Mouse (Mus musculus) embryonic facial prominence, embryonic 10.5 days (tissue): Measurements from ENCODE around the gene Exoc6b. TPM values are rescaled to one million over a fixed set of nuclear protein-coding genes. Genes with fewer than 3 reads are reported as not detected.

Experiments
- DNase-seq: peaks from one replicate; pipeline ENCODE4 v3.0.0-alpha.2; 2017; ENCODE audit warnings: low spot score
- H3K27ac ChIP-seq: fragments of 300-500 bp; sonication (generic); replicated peaks from 2 replicates; pipeline ENCODE4 v1.5.1; 2016; ENCODE audit warnings: mild to moderate bottlenecking
- H3K27me3 ChIP-seq: fragments of 300-500 bp; sonication (generic); replicated peaks from 2 replicates; pipeline ENCODE4 v1.6.1; 2016; ENCODE audit warnings: low read depth, mild to moderate bottlenecking; ENCODE audit not compliant: poor library complexity, severe bottlenecking
- H3K36me3 ChIP-seq: fragments of 300-500 bp; sonication (generic); replicated peaks from 2 replicates; pipeline ENCODE4 v1.6.1; 2016; ENCODE audit warnings: mild to moderate bottlenecking, moderate library complexity
- H3K4me1 ChIP-seq: fragments of 300-500 bp; sonication (generic); 2 replicates; pipeline ENCODE4 v1.6.1; 2016
- H3K4me3 ChIP-seq: fragments of 300-500 bp; sonication (generic); 2 replicates; pipeline ENCODE4 v1.5.1; 2016; ENCODE audit warnings: mild to moderate bottlenecking, moderate library complexity
- H3K9me3 ChIP-seq: fragments of 300-500 bp; sonication (generic); 2 replicates; pipeline ENCODE4 v1.6.1; 2016; ENCODE audit warnings: mild to moderate bottlenecking
- WGBS: fragments of 180-500 bp; shearing (Covaris S2); methylation state at CpG from one replicate; pipeline ENCODE4 v1.1.7; 2016; 5-methylcytosine and 5-hydroxymethylcytosine counted together
- polyA plus RNA-seq: library from polyadenylated mRNA; unstranded; fragments of >200 nt; fragmentation: Nextera tagmentation; extraction: Ambion mirVana; gene quantifications from 2 replicates; pipeline ENCODE4 v1.2.1, GENCODE M21; 2016

Gene Exoc6b
- polyA plus RNA-seq, 1 experiment from 2014 or later: 27.4 TPM

DNA sequence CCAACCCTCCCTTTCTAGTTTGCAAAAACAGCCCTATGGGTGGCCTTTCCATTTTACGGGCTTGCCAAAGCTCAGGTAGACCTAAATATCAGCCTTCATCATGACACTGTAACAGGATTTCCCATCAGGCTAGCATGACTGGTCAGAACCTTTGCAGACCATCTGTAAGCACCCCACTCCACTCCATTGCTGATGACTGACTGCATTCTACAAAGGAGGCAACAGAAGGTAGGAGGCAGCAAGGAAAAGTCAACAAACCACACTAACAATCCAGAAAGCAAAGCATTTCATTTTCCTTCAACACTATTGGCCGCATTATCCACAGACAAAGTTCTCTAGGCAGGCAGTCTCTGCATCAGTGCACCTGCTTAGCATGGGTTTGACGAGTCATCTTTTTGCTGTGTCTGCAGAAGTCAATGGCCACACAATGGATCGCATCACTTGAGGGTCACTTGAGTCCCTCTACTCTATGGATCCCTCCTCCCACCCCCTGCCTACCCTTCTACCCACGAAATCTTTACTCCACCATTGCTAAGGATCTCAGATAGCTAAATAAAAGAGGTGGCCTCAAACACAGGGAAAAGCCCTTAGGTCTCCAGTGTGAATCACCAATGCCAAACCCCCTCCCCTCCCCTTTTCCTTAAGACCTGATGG lies 323.0 kb downstream of the Exoc6b start:
- no peak for DNase-seq
- no peaks in the 10 kb centered on the region for H3K9me3 ChIP-seq
- H3K27ac ChIP-seq: 0 out of 2 replicates have a peak overlapping the region, but pooled peaks have one; percentile 14
- 73% methylated on average over 5 of the region's 5 CpGs for WGBS
- no peak overlapping the region for H3K4me3 ChIP-seq
- no peaks in the 10 kb centered on the region for H3K27me3 ChIP-seq
- 0 out of 2 replicates have a peak, but pooled peaks cover 12% of the 10 kb centered on the region for H3K4me1 ChIP-seq
- H3K36me3 ChIP-seq: no peaks in the 10 kb centered on the region

DNA sequence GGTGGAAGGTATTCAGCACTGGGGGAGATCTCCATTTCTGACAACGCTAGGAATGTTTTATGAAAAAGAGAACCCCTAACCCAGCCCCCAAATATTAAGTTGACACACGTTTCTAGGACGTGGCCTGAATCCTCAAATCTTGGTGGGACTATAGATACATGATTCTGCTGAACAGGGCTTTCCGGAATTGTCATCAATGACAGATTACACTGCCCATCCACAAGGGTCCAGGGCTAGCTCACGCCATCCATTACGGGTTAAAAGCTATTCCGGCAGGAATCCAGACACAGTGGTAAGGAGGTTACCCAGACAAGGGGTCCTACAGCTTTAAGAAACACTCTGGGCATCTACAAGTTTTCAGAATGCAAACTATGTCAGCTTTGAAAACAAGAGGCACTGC lies 323.7 kb downstream of the Exoc6b start:
- Histone ChIP-seq H3K4me3 (no peak overlapping the region), H3K9me3 (no peaks in the 10 kb centered on the region), H3K36me3 (no peaks in the 10 kb centered on the region), H3K27ac (no peak overlapping the region), H3K27me3 (no peaks in the 10 kb centered on the region), H3K4me1 (0 out of 2 replicates have a peak, but pooled peaks cover 12% of the 10 kb centered on the region)
- no peak for DNase-seq
- WGBS: 92% methylated on average over 7 of the region's 7 CpGs

DNA sequence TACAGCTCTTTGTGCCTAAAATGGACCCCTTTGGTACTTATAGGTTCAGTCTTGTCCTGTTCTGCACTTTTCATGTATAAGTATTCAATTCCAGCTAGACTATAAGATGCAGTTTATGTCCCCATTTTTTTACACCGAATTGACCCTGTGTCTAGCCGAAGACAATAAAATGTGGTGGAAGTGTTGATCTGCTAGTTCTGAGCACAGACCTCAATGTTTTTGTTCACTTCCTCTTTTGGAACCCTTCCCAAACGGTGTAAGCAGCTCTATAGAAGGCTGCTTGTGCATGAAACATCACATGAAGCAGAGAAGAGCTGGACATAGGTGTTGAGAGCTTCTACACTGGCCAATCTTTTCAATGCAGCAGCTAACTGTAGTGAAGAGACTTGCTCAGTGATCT lies 327.1 kb downstream of the Exoc6b start:
- Histone ChIP-seq H3K36me3 (no peaks in the 10 kb centered on the region), H3K4me1 (0 out of 2 replicates have a peak, but pooled peaks cover 12% of the 10 kb centered on the region), H3K9me3 (no peaks in the 10 kb centered on the region), H3K27ac (no peak overlapping the region), H3K4me3 (no peak overlapping the region), H3K27me3 (no peaks in the 10 kb centered on the region)
- no peak for DNase-seq
- 85% methylated on average over 3 of the region's 3 CpGs for WGBS

DNA sequence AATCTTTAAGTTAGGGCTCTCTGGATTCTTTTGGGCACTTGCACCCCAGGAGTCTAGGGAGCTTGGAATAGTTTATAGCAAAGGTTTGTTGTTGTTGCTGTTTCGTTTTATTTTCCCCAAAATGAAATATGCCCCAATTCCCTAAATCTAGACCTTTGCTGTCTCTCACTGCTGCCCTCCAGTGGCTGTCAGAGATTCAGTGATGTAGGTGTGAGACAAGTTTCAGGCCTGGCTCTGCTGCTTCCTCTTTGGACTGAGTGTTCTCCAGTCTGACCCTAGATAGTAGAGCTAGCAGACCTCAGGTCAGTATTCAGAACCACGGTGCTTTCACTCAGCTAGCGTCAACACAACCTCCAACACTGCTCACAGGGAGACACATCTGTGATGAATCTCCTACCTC lies 332.4 kb downstream of the Exoc6b start:
- WGBS: 61% methylated on average over 3 of the region's 3 CpGs
- H3K27me3 ChIP-seq: no peaks in the 10 kb centered on the region
- peak; percentile 46 for DNase-seq
- no peak overlapping the region for H3K4me3 ChIP-seq
- peaks cover 7% of the 10 kb centered on the region for H3K4me1 ChIP-seq
- no peaks in the 10 kb centered on the region for H3K9me3 ChIP-seq
- H3K27ac ChIP-seq: no peak overlapping the region
- no peaks in the 10 kb centered on the region for H3K36me3 ChIP-seq

- no peaks in the 10 kb centered on the region for H3K4me1 ChIP-seq
- no peaks in the 10 kb centered on the region for H3K36me3 ChIP-seq
- no peak overlapping the region for H3K27ac ChIP-seq
- DNase-seq: no peak
- no peaks in the 10 kb centered on the region for H3K27me3 ChIP-seq
- no peak overlapping the region for H3K4me3 ChIP-seq
- peaks cover 2% of the 10 kb centered on the region; the same call in 1 of the 2 replicates for H3K9me3 ChIP-seq
Measured at GRCm38 (mm10) chr6:84726876-84727275, 342.4 kb downstream of the Exoc6b start.

DNA sequence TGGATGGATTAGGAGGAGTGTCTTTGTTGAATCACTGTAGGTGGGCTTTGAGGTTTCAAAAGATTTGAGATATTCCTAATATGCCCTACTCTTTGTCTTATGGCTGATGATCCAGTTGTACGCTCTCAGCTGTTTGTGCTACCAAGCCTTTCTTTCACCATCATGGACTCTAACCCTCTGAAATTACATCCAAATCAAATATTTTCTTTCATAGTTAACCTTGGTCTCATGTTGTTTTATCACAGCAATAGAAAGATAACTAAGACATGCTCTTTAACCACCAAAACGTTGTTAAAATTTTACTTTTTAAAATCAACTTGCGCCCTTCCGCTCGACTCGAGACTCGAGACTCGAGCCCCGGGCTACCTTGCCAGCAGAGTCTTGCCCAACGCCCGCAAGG lies 356.1 kb downstream of the Exoc6b start:
- H3K27ac ChIP-seq: no peak overlapping the region
- H3K27me3 ChIP-seq: no peaks in the 10 kb centered on the region
- no peaks in the 10 kb centered on the region for H3K36me3 ChIP-seq
- DNase-seq: no peak
- H3K4me3 ChIP-seq: no peak overlapping the region
- peaks cover 10% of the 10 kb centered on the region for H3K4me1 ChIP-seq
- H3K9me3 ChIP-seq: no peaks in the 10 kb centered on the region
- 93% methylated on average over 11 of the region's 11 CpGs for WGBS

DNA sequence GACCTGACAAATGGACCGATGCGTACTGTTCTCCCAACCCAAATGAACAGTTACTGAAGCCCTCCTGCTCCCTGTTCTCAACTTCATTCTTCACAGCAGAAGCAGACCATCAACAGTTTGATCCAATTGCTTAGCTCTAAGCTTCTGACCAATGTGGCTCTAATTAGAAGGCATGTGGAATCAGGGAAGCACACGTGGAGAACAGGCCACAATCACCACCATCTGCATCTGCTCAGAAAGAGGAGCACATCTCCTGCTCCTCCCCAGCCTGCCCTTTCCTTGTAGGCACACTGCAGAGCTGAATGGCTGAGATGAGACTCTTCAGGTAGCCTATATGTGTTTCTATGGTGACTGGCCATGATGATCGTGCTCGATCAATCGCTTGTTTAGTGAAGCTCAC lies 358.5 kb downstream of the Exoc6b start:
- Histone ChIP-seq H3K4me1 (peaks cover 10% of the 10 kb centered on the region), H3K27ac (peak overlapping the region; percentile 24; the same call in 1 of the 2 replicates), H3K4me3 (no peak overlapping the region), H3K27me3 (no peaks in the 10 kb centered on the region), H3K36me3 (no peaks in the 10 kb centered on the region), H3K9me3 (no peaks in the 10 kb centered on the region)
- peak; percentile 39 for DNase-seq
- 78% methylated on average over 6 of the region's 6 CpGs for WGBS

GRCm38 (mm10) chr6:84708631-84709030 lies 360.7 kb downstream of the Exoc6b start:
- 86% methylated on average over 4 of the region's 4 CpGs for WGBS
- no peak overlapping the region for H3K4me3 ChIP-seq
- no peaks in the 10 kb centered on the region for H3K9me3 ChIP-seq
- H3K4me1 ChIP-seq: peaks cover 10% of the 10 kb centered on the region
- no peaks in the 10 kb centered on the region for H3K36me3 ChIP-seq
- H3K27me3 ChIP-seq: no peaks in the 10 kb centered on the region
- DNase-seq: no peak
- H3K27ac ChIP-seq: no peak overlapping the region

GRCm38 (mm10) chr6:84699579-84699978 lies 369.7 kb downstream of the Exoc6b start:
- Histone ChIP-seq H3K4me3 (no peak overlapping the region), H3K36me3 (no peaks in the 10 kb centered on the region), H3K4me1 (peaks cover 38% of the 10 kb centered on the region), H3K27ac (no peak overlapping the region), H3K9me3 (no peaks in the 10 kb centered on the region), H3K27me3 (no peaks in the 10 kb centered on the region)
- no peak for DNase-seq
- WGBS: 90% methylated on average over 5 of the region's 5 CpGs

DNA sequence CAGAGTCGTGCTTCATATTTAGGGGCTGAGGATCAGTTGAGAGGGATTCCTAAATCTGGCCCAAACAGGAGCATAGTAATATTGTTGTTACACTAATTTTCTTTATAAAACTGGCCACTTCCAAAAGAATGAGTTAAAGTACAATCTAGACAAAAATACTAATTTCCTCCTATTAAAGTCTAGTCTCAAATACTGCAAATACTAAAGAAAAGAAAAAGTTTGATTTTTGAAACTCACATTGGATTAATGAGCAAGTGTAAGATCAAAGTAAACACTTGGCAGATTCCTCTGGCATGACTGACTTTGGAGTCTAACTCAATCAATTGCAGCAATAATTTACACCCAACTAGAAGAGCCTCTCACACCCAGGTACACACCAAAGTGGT lies 371.0 kb downstream of the Exoc6b start:
- no peak for DNase-seq
- Histone ChIP-seq H3K36me3 (no peaks in the 10 kb centered on the region), H3K4me3 (no peak overlapping the region), H3K4me1 (peaks cover 44% of the 10 kb centered on the region), H3K9me3 (no peaks in the 10 kb centered on the region), H3K27me3 (no peaks in the 10 kb centered on the region), H3K27ac (no peak overlapping the region)
- WGBS: 49% methylated on average over 1 of the region's 1 CpGs

DNA sequence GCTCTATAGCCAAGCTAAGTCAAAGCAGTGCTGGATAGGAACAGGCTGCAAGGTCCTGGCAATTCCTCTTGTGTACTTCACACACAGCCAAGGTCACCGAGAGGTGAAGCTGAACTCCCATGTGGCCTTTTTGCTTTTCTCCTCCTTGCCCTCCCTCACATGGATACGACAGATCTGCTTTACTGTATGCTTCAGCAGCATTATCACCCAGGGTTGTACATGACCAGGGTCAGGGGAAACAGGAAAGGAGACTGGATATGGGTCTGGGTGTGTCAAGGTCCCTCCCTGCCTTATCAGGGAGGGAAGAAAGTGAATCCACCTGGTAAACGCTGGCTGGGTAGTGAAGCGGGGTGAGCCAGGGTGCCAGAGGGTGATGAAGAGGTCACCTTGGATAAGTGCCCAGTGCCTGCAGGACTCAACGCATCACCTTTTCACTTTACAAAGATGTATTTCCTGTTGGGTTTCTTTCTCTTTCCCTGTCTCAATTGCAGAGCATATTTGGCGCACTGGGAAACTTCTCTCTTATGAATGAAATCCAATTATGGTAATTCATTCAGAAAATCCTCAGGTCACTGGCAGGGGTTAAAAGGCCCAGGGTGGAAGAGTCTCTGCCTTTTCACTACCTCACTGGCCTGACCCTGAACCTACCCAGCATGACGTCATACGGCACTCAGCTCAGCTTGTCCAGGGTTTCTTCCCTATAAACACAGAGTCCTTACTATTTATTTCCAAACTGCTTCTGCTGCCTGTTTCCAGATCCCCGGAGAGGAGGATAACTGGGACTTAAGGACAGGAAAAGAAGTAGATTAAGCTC lies 371.6 kb downstream of the Exoc6b start:
- H3K36me3 ChIP-seq: no peaks in the 10 kb centered on the region
- peaks cover 46% of the 10 kb centered on the region for H3K4me1 ChIP-seq
- H3K9me3 ChIP-seq: no peaks in the 10 kb centered on the region
- no peak overlapping the region for H3K4me3 ChIP-seq
- H3K27me3 ChIP-seq: no peaks in the 10 kb centered on the region
- peak overlapping the region; percentile 55; the same call in 1 of the 2 replicates for H3K27ac ChIP-seq
- DNase-seq: peak; percentile 29
- WGBS: 45% methylated on average over 9 of the region's 9 CpGs

DNA sequence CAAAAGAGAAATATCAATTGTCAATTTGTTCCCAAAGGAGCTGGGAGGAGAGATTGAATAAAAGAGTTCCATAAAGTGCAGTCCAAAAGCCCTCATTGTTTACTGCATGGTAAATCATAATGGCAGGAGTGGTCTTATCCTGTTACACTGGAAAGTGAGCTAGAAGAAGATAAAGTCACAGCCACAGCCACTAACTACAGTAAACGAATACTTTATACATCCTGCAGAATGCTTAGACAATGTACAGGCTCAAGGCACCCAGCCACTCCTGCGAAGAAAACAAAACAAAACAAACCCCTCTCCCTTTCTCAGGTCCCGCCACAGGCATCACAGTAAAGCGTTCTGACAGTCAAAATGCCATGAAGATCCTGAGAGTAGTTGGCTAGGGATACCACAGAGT lies 375.5 kb downstream of the Exoc6b start:
- Histone ChIP-seq H3K27me3 (no peaks in the 10 kb centered on the region), H3K27ac (no peak overlapping the region), H3K4me3 (no peak overlapping the region), H3K9me3 (no peaks in the 10 kb centered on the region), H3K4me1 (peaks cover 55% of the 10 kb centered on the region), H3K36me3 (no peaks in the 10 kb centered on the region)
- 71% methylated on average over 4 of the region's 4 CpGs for WGBS
- no peak for DNase-seq

DNA sequence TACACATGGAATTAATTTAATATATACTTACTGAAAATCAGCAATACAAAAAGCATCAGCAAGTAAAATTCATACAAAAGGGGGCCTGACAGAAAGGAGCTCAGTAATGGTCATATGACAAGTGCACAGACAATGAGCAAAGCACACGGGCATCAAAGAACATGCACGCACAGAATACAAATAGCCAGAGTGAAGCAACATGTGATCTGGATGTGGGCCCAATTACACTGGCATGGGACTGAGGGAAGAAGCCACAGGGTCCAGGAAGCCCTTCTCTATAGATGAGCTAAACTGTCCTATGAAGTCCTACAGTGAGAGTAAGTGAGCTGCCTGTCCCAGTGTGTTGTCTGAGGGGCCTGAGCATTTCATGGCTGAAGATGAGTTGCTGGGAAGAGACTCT lies 376.1 kb downstream of the Exoc6b start:
- no peaks in the 10 kb centered on the region for H3K9me3 ChIP-seq
- H3K4me1 ChIP-seq: peaks cover 49% of the 10 kb centered on the region
- no peak overlapping the region for H3K4me3 ChIP-seq
- no peaks in the 10 kb centered on the region for H3K27me3 ChIP-seq
- DNase-seq: no peak
- H3K36me3 ChIP-seq: no peaks in the 10 kb centered on the region
- H3K27ac ChIP-seq: no peak overlapping the region
- 89% methylated on average over 2 of the region's 2 CpGs for WGBS
